Mouse (Mus musculus): Measurements from ENCODE around the gene Dcaf10. TPM values are rescaled to one million over a fixed set of nuclear protein-coding genes. Genes with fewer than 3 reads are reported as not detected.

Gene Dcaf10
- polyA plus RNA-seq, 2 experiments = 4.0 to 6.8 TPM

DNA sequence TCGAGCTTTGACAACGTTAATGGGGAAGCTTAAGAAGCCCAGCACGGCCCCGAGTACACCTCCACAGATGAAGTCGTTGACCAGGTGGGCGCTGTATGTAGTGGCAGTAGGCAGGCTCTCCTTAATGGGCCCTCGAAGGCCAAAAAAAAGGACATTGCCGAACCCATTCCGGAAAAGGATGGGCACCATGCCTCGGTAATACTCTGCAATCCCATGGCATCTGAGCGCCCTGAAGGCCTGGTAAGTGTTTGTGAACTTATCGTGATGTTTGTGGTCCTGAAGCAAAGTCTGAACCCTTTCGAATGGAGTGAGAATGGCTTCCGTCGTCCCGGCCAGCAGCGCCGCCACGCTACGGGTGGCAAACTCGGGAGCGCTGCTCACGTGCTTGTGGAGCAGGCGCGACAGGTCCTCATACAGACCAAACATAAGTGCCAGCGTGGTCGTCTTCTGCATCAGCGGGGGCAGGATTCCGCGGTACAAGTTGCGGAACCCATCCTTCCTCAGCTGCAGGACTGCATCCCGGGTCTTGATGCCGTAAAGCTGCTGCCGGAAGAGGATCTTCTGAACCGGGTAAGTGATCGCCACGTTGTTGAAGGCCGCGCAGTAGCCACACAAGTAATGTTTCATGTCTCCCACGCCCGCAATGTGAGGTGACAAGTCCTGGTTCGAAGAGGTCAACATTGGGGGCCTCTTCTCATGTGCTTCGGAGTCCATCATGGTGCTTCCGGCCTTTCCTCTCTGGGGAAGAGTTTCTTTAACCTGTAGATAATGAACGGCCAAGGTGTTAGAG lies 57.7 kb downstream of the Dcaf10 start:
- TF ChIP-seq EP300 (IDR thresholded peaks at IDR 0.05; ENCODE audit: low read depth) (no peak), CTCF (IDR thresholded peaks at IDR 0.05; ENCODE audit: low read depth) (no peak)
- Histone ChIP-seq H3K4me1 (replicated peaks; ENCODE audit: control insufficient read depth in 2 of 2, insufficient read depth in 2 of 2, low read length in 1 of 2) (peaks cover 15 to 24% of the 10 kb centered on the region in 2 experiments), H3K36me3 (replicated peaks; ENCODE audit: control insufficient read depth, insufficient read depth, low read depth) (peaks cover 84% of the 10 kb centered on the region), H3K9ac (replicated peaks) (no peak overlapping the region), H3K27me3 (ENCODE audit: control insufficient read depth, insufficient read depth, low read length) (no peaks in the 10 kb centered on the region), H3K4me3 (ENCODE audit: insufficient read depth in 1 of 2, low read depth in 2 of 2, low read length in 2 of 2) (no peak overlapping the region), H3K9me3 (ENCODE audit: control insufficient read depth, low read length) (no peaks in the 10 kb centered on the region), H3K27ac (no peak overlapping the region), H3K4me2 (ENCODE audit: low read depth) (no peak overlapping the region)
- WGBS (ENCODE audit: insufficient replicate concordance) = 90% methylated on average over 45 of the region's 45 CpGs
- ATAC-seq (ENCODE audit: insufficient read depth) = no peak
- no peak for DNase-seq (ENCODE audit: low read depth in 3 of 3, low spot score in 3 of 3)

DNA sequence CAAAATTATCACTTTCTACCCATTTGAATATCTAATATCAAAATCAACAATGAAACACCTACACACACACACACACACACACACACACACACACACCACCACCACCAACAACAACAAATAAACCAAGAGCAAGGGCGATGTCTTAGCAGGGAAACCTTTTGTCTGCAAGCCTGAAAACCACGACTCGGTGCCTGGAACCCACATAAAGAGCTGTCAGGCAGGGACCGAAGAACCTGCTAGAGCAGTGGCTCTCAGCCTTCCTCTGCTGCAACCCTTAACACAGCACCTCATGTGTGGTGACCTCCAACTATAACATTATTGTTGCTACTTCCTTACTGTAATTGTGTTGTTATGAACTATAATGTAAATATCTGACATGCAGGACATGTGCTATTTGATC lies 60.4 kb downstream of the Dcaf10 start:
- Histone ChIP-seq H3K27ac (peak overlapping the region; percentile 94), H3K4me2 (ENCODE audit: low read depth) (peak overlapping the region; percentile 74), H3K36me3 (replicated peaks; ENCODE audit: control insufficient read depth, insufficient read depth, low read depth) (peaks cover 79% of the 10 kb centered on the region), H3K4me3 (ENCODE audit: insufficient read depth in 1 of 2, low read depth in 2 of 2, low read length in 2 of 2) (peak overlapping the region; percentile 39 to 46), H3K4me1 (replicated peaks; ENCODE audit: control insufficient read depth in 2 of 2, insufficient read depth in 2 of 2, low read length in 1 of 2) (peaks cover 31 to 40% of the 10 kb centered on the region in 2 experiments), H3K9me3 (ENCODE audit: control insufficient read depth, low read length) (no peaks in the 10 kb centered on the region), H3K9ac (replicated peaks) (peak overlapping the region; percentile 48), H3K27me3 (ENCODE audit: control insufficient read depth, insufficient read depth, low read length) (no peaks in the 10 kb centered on the region)
- no peak for TF ChIP-seq EP300 (IDR thresholded peaks at IDR 0.05; ENCODE audit: low read depth)
- no peak for TF ChIP-seq CTCF (IDR thresholded peaks at IDR 0.05; ENCODE audit: low read depth)
- ATAC-seq (ENCODE audit: insufficient read depth) (no peak), DNase-seq (ENCODE audit: low read depth in 3 of 3, low spot score in 3 of 3) (no peak)
- 75% methylated on average over 4 of the region's 4 CpGs for WGBS (ENCODE audit: insufficient replicate concordance)

DNA sequence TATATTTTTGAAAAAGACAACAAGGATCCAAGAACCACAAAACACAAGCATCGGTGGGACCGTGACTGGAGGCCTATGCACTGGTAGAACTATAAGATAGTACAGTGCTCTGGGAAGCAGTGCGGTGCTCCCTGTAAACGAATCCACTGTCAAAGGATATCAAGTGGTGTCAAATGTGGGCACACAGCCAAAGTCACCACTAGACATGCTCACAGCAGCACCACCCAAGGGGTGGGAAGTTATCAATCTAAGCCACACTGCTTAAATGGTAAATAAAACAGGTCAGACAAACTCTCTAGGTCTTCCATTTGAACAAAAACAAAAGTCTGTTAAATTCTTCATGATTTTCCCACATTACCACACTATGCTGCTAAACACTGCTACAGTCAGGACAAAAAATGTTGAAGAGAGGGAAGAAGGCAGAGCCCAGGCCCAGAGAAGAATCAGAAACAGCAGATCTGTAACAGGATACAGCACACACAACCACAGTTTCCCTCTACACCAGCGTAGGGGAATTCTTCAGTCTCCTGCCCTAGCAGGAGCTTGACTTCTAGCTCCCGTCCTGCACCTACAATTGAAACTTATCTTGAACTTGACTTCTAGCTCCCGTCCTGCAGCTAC lies 61.1 kb downstream of the Dcaf10 start:
- H3K27me3 ChIP-seq (ENCODE audit: control insufficient read depth, insufficient read depth, low read length) = no peaks in the 10 kb centered on the region
- 10% methylated on average over 7 of the region's 7 CpGs for WGBS (ENCODE audit: insufficient replicate concordance)
- H3K36me3 ChIP-seq (replicated peaks; ENCODE audit: control insufficient read depth, insufficient read depth, low read depth) = peaks cover 72% of the 10 kb centered on the region
- H3K4me2 ChIP-seq (ENCODE audit: low read depth) = peak overlapping the region; percentile 74
- peak overlapping the region; percentile 61 for H3K9ac ChIP-seq (replicated peaks)
- H3K4me1 ChIP-seq (replicated peaks; ENCODE audit: control insufficient read depth in 2 of 2, insufficient read depth in 2 of 2, low read length in 1 of 2) = peaks cover 33 to 43% of the 10 kb centered on the region in 2 experiments
- H3K4me3 ChIP-seq (ENCODE audit: insufficient read depth in 1 of 2, low read depth in 2 of 2, low read length in 2 of 2) = peak overlapping the region; percentile 39 to 46
- H3K27ac ChIP-seq = peak overlapping the region; percentile 94
- no peaks in the 10 kb centered on the region for H3K9me3 ChIP-seq (ENCODE audit: control insufficient read depth, low read length)
- peak; percentile 85 for ATAC-seq (ENCODE audit: insufficient read depth)
- peak; percentile 73 to 78 (median 75) for DNase-seq (ENCODE audit: low read depth in 3 of 3, low spot score in 3 of 3)
- TF ChIP-seq CTCF (IDR thresholded peaks at IDR 0.05; ENCODE audit: low read depth) (0 out of 2 replicates have a peak, but pooled peaks have one; percentile 12), EP300 (IDR thresholded peaks at IDR 0.05; ENCODE audit: low read depth) (peak; percentile 66)

DNA sequence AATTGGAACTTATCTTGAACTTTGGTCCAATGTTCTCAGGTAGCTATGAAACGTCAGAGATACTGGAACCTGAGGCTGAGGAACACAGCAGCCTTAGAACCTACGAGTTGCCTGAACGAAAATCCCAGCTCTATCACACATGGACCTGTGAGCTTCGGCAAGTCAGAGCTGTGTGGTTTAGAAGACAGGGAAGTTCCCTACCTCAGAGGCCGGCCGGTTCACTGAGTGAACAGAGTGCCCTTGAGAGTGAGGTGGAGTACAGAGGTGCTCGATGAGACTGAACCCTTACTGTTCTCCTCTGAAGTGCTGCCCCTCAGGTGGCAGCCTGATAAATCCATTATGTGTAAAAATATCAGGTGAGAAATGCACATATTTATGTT lies 61.6 kb downstream of the Dcaf10 start:
- H3K27me3 ChIP-seq (ENCODE audit: control insufficient read depth, insufficient read depth, low read length) = no peaks in the 10 kb centered on the region
- WGBS (ENCODE audit: insufficient replicate concordance) = 35% methylated on average over 7 of the region's 7 CpGs
- peak overlapping the region; percentile 38 to 46 for H3K4me3 ChIP-seq (ENCODE audit: insufficient read depth in 1 of 2, low read depth in 2 of 2, low read length in 2 of 2)
- DNase-seq (ENCODE audit: low read depth in 3 of 3, low spot score in 3 of 3) = no peak
- H3K36me3 ChIP-seq (replicated peaks; ENCODE audit: control insufficient read depth, insufficient read depth, low read depth) = peaks cover 67% of the 10 kb centered on the region
- no peaks in the 10 kb centered on the region for H3K9me3 ChIP-seq (ENCODE audit: control insufficient read depth, low read length)
- H3K4me1 ChIP-seq (replicated peaks; ENCODE audit: control insufficient read depth in 2 of 2, insufficient read depth in 2 of 2, low read length in 1 of 2) = peaks cover 33 to 43% of the 10 kb centered on the region in 2 experiments
- H3K27ac ChIP-seq = peak overlapping the region; percentile 94
- TF ChIP-seq CTCF (IDR thresholded peaks at IDR 0.05; ENCODE audit: low read depth) (no peak), EP300 (IDR thresholded peaks at IDR 0.05; ENCODE audit: low read depth) (no peak)
- peak overlapping the region; percentile 61 for H3K9ac ChIP-seq (replicated peaks)
- peak overlapping the region; percentile 74 for H3K4me2 ChIP-seq (ENCODE audit: low read depth)
- no peak for ATAC-seq (ENCODE audit: insufficient read depth)

DNA sequence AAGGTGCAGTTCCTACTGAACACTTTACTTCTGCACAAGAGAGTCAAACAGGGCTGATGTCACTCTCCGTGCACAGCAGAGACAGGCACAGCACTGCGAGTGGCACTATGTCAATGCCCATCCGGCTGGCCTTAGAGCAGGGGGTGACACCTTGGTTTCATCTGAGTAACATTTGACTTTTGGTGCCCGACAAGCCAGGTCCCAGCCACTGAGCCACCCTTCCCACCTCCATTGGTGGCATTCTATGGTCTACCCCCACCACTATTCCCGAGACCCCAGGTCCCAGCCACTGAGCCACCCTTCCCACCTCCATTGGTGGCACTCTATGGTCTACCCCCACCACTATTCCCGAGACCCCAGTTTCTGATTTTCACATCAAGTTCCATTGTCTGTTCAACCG lies 62.2 kb downstream of the Dcaf10 start:
- H3K27me3 ChIP-seq (ENCODE audit: control insufficient read depth, insufficient read depth, low read length) = no peaks in the 10 kb centered on the region
- ATAC-seq (ENCODE audit: insufficient read depth) (no peak), DNase-seq (ENCODE audit: low read depth in 3 of 3, low spot score in 3 of 3) (no peak)
- no peaks in the 10 kb centered on the region for H3K9me3 ChIP-seq (ENCODE audit: control insufficient read depth, low read length)
- peaks cover 33 to 46% of the 10 kb centered on the region in 2 experiments for H3K4me1 ChIP-seq (replicated peaks; ENCODE audit: control insufficient read depth in 2 of 2, insufficient read depth in 2 of 2, low read length in 1 of 2)
- peak overlapping the region; percentile 74 for H3K4me2 ChIP-seq (ENCODE audit: low read depth)
- peak overlapping the region; percentile 5 to 46; a peak in 3 of 4 replicates for H3K4me3 ChIP-seq (ENCODE audit: insufficient read depth in 1 of 2, low read depth in 2 of 2, low read length in 2 of 2)
- H3K27ac ChIP-seq = peak overlapping the region; percentile 94
- TF ChIP-seq CTCF (IDR thresholded peaks at IDR 0.05; ENCODE audit: low read depth) = no peak
- no peak for TF ChIP-seq EP300 (IDR thresholded peaks at IDR 0.05; ENCODE audit: low read depth)
- H3K9ac ChIP-seq (replicated peaks) = 0 out of 2 replicates have a peak overlapping the region, but pooled peaks have one; percentile 7
- H3K36me3 ChIP-seq (replicated peaks; ENCODE audit: control insufficient read depth, insufficient read depth, low read depth) = peaks cover 61% of the 10 kb centered on the region
- 88% methylated on average over 7 of the region's 7 CpGs for WGBS (ENCODE audit: insufficient replicate concordance)

Measured in liver, embryonic 14.5 days (tissue).